Mouse (Mus musculus): ENCODE data around the gene Jak1.

DNA sequence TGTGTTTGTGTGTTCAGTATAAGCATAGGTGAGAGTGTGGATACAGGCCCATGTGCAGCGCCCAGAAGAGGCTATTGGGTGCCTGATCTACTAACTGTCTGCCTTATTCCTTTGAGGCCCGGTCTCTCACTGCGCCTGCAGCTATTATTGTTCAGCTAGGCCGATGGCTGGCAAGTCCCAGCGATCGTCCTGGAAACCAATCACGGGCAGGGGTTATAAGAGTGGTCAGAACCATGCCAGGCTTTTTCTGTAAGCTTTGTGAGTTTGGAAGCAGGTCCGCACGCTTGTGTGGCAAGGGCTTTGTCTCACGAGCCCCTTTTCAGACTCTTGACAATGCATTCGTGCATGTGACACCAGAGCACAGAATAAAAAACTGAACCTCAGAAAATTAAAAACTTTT lies 23.2 kb upstream of the Jak1 start:
- TF ChIP-seq TAL1 (IDR thresholded peaks at IDR 0.05; ENCODE audit: low read length) (no peak), GATA1 (IDR thresholded peaks at IDR 0.05; ENCODE audit: low read length) (no peak)

Data from erythroblast, embryonic 14.5 days (primary cell).